Mouse (Mus musculus): ENCODE measurements around the gene Cacna1g.
A peak's percentile ranks its signal among the peaks of the same experiment; 100 is the strongest.
"Not testable (repeated sequence)": the region's sequence is repeated elsewhere in the genome, so short reads cannot be mapped to it uniquely, and the experiment has no call there.

The Cacna1g gene

DNA sequence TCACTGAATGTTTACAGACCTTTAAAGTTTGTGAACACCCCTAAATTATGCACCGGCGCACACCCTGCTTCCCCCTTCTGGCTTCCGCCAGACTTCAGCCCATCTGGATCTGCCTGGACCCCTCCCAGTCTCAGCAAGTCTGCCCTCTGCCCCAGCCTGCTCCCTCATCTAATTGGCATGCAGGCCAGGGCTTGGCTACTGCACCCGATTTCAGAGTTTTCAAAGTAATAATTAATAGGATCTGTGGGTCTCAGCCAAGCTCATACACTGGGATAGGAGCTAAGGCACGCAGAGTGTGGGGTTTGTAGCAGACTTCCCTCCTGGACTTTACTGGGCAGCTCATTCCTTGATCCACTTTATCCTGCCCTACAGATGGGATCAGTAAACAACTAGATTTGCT is 69.8 kb downstream of the Cacna1g start:
- DNase-seq (ENCODE audit: low spot score in 2 of 2): no peak

DNA sequence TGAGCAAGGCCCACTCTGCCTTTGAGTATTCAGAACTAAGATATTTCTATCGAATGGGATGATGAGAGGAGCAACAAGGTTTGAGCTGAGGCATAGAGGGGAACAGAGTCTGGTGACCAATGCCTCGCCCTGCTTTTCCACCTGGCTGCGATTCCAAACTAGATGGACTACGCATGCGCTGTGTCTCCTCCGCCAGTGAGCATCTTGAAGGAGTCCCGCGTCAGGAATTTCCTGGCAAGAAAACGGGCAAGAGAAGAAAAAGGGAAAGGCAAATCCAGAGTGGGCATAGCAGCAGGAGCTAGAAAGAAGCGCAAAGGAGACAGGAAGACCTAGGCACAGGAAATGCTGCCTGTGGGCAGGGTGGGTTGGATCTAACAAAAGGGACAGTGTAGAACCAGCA is 70.2 kb downstream of the Cacna1g start:
- DNase-seq (ENCODE audit: low spot score in 2 of 2): no peak

DNA sequence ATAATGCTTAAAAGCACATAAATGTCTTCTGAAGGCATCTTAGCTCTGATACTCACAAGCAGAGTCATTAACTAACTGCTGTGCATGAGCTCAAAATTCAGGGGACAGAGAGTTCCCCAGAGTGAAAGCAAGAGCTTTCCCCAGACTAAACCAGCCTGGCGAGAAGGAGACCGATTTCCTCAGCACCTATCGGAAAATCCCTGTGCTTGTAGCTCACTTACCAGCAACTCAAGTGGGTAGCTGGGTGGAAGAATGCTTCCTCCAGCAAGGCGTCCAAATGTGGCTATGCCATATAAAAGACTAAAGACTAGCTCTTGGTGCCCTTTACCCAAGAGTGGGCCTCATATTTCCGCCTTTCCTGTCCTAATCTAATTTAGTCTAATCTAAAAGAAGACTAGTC is 71.3 kb downstream of the Cacna1g start:
- DNase-seq (ENCODE audit: low spot score in 2 of 2): no peak

DNA sequence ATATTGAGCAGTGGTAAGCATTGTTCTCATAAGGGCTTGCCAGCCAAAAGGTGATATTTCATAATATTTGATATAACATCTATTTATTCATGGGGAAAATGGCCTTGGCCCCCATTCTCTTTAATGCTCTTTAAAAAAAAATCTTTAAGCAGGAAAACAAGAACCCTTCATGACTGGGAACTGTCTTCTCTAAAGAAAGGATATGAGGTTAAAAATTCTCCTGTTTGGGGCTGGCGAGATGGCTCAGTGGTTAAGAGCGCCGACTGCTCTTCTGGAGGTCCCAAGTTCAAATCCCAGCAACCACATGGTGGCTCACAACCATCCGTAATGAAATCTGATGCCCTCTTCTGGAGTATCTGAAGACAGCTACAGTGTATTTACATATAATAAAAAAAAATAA is 72.0 kb downstream of the Cacna1g start:
- DNase-seq (ENCODE audit: low spot score in 2 of 2): not testable (repeated sequence)

DNA sequence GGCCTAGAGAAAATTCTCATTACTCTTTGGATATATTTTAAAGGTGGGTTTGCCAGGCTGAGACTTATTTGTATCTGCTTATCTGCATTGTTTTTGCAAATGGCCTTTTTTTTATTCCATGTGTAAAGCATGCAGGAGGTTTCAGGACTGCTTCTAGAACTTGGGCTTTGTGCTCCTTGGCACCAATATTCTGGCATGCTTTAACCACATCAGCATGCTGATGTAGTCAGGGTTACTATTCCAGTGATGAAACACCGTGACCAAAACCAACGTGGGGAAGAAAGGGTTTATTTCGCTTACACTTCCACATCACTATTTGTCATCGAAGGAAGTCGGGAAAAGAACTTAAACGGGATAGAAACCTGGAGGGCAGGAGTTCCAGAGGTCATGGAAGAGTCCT is 73.0 kb downstream of the Cacna1g start:
- no peak for DNase-seq (ENCODE audit: low spot score in 2 of 2)

DNA sequence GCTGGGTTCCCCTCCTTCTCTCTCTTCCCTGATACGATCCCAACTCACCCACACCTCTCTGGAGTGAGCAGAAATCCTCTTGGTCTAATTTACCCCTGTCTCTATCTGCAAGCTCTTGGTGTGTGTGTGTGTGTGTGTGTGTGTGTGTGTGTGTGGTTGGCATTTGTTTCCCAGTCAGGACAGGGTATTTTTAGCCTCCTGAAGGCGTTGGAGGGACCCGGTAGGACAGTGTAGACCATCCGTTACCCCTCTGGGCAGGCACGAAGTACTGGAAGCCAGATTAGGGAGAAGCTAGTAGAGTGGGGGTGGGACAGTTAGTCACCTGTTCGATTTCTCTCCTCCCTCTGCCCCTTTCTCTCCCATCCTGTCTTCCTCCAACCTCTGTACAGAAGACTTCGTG is 79.9 kb downstream of the Cacna1g start:
- DNase-seq (ENCODE audit: low spot score in 2 of 2): no peak

DNA sequence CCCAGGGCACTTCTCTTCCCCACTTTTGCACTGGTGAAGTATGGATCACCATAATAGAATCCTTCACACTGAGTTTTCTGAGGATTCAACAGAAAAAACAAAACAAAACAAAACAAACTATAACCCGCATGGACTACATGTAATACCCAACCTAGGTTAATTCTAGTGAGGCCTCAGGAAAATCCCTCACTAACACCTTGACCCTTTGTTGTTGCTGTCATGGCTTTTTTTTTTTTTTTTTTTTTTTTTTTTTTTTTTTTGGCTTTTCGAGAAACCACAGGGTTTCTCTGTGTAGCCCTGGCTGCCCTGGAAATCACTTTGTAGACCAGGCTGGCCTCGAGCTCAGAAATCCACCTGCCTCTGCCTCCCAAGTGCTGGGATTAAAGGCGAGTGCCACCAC is 80.5 kb downstream of the Cacna1g start:
- DNase-seq (ENCODE audit: low spot score in 2 of 2): not testable (repeated sequence)

DNA sequence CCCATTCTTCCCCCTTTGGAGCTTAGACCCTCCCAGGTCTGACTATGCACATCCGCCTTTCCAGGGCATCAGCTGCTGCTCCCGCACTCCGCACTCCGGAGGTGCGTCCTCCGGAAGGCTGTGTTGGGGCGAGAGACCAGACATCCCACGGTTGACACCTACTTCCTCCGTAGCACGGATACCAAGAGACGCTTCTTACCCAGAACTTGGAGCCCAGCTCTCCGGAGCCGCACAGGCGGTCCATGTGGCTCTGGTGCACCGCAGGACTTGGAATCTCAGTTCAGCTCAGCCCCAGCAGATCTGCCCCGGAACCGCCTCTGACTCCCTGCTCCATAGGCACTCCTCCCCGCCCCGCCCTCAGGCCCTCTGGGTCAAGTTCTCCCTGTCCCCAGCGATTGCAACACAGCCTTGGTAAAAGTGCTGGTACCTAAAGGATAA is 81.3 kb downstream of the Cacna1g start, which contains the start of gene Abcc3:
TSS of gene Abcc3 (minus strand) at position 326 of the 438 bp plus-strand sequence.
- DNase-seq (ENCODE audit: low spot score in 2 of 2): no peak

DNA sequence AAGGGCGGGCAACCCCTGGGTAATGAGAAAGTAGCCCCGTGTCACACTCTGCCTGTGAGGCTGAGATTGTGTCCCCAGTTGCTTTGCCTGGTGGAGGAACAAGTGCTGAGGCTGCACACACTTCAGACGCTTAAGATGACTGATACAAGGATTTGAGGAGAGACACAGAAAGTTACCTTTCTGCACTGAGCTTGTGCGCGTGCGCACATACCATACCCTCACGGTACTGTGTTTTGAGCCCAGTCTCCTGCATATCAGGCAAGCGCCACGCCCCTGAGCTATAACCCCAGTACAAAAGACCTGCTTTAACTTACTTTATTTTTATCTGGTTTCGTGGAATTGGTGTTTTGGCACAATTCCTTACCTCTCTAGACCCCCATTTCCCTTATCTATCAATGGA is 82.3 kb downstream of the Cacna1g start:
- no peak for DNase-seq (ENCODE audit: low spot score in 2 of 2)

DNA sequence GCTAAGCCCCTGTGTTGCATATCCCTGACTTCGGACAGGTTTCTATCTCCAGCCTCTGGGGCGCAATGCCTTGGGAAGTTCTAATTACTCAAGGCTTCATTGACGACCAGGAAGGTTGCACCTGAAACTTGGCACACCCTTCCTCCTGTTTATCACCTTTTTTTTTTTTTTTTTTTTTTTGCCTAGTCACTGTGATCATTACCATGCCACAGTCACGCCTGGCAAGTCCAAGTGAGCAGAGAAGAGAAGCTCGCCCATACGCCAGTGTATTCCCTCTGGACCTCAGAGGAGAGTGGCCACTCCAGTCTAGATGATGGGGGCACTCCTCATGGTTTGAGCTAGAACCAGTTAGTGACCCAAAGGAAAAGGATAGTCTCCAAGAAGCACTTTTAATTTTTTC is 83.2 kb downstream of the Cacna1g start:
- DNase-seq (ENCODE audit: low spot score in 2 of 2): no peak

DNA sequence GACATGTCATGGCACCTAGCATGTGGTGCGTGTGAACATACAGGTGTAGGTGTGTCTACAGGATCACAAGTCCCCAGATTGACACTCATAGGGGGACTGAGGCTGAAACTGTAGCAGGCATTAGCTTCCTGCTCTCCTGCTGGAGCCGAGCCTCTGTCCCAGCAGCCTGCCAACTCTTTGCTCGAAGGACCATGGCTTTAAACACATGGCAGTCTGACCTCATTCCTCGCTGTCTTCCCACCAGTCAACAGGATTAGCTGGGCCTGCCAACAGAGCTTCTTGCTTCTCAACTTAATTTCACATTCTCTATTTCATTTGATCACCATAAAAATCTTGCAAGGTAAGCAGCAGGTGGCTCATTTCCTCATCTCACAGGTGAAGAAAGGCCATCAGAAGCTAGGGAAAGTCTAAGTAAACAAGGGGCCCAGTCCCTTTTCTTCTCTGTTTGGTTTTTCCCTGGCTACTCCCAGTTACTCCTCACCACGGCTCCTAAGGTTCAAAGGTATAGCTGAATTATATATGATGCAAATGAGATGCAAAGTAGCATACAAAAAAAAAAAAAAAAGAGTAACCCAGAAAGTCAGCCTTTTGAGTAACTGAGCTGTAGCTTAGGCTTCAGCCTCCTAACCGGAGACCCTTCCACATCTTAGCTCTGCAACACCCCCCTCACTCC is 84.1 kb downstream of the Cacna1g start:
- no peak for DNase-seq (ENCODE audit: low spot score in 2 of 2)

DNA sequence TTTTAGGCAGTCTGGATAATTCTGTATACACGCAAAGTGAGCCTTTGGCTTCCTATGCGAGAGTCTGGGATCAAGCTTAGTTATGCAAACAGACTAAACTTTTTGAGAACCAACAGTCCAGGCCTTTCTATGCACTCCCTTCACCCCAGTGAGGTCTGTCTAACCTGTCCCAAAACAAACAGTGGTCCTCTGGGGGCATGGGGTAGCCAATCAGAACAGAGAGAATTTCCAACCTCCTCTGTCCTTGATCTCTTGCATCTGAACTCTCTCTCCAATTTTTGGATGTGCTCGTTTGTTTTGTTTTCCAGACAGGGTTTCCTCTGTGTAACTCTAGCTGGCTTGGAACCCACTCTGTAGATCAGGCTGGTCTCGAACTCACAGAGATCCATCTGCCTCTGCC is 85.0 kb downstream of the Cacna1g start:
- no peak for DNase-seq (ENCODE audit: low spot score in 2 of 2)

DNA sequence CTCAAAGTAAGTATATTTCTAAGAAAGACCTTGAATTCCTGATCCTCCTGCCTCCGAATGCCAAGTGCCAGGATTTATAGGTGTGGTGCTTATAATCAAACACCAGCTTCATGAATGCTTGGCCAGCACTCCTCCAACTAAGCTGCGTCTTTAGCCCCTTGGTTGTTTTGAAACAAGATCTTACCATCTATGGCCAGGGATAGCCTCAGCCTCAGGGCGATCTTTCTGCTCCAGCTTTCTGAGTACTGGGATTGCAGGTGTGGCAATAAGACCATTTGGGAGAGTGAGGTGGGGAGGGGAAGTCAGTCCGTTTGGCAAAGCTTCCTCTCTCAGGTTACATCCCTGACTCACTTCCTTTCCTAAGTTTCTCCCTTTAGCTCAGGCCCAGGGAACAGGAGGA is 86.2 kb downstream of the Cacna1g start:
- no peak for DNase-seq (ENCODE audit: low spot score in 2 of 2)

DNA sequence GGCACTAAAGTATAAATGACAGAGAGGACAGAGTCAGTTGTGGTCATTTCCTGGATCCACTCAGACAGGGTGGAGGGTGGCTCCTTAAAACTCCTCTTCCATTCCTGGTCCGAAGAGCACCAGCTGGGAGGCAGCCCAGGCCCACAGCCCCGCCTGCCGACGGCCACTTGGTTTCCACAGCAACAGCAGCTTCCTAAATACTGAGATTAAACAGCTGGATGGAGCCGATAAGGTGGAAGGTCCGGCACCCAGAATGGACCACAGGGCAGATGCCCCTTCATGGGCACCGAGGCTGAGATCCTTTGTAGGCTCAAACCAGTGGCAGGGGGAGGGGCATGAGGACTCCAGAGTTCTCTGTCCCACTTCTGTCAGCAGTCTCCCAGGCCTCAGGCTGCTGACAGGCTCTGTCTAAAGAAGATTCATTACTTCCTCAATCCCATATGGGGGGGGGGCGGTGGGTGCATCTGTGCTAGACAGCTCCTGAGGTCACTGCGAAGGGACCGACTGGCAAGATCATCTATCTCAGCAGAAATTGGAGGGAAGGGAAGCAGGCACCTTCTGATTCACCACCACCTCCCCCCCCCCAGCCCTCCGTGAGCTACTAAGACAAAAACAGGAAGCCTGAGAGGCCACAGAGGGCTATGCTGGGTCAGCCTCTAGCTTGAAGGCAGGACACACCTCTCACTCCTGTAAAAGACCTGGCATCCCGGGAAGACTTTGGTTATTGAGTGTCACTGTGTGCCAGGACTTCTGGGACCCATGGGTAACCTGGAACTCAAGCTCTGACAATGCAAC is 87.8 kb downstream of the Cacna1g start:
- DNase-seq (ENCODE audit: low spot score in 2 of 2): peak in 1 of 2 experiments; percentile 15

DNA sequence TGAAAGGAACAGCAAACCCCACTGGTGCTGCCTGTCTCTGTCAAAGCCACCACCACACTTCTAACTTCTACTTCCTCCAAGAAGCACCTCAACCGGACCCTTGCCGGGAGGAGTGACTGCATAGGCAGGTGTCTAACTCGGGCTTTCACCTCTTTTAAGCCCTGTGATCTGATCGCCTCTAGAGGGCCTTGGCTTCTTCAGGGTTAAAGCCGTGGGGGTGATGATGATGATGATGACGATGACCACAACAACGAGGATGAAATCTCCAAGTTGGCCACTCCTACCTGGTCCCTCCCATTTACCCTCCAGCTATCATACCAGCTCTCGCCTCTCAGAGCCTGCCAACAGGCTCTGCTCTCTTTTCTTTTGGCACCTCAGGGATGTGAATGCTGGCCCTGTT is 94.3 kb downstream of the Cacna1g start:
- DNase-seq (ENCODE audit: low spot score in 2 of 2): no peak

DNA sequence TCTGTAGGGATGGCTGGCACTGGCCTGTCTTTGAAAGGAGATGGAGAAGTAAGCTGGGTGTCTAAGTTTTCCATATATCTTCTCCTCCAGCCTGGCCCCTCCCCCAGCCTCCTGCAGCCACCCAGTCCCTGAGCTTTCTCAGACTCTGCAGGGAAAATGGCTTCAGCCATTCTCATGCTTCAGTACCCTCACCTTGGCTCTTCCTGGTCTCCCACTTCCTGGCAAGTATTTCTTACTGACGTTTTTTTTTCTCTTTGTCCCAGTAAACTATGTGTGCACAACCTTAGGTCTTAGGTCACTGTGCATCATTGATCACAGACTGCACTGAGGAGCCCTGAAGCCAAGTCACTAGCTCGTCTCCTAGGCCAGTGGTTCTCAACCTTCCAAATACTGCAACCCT is 94.9 kb downstream of the Cacna1g start:
- DNase-seq (ENCODE audit: low spot score in 2 of 2): no peak

DNA sequence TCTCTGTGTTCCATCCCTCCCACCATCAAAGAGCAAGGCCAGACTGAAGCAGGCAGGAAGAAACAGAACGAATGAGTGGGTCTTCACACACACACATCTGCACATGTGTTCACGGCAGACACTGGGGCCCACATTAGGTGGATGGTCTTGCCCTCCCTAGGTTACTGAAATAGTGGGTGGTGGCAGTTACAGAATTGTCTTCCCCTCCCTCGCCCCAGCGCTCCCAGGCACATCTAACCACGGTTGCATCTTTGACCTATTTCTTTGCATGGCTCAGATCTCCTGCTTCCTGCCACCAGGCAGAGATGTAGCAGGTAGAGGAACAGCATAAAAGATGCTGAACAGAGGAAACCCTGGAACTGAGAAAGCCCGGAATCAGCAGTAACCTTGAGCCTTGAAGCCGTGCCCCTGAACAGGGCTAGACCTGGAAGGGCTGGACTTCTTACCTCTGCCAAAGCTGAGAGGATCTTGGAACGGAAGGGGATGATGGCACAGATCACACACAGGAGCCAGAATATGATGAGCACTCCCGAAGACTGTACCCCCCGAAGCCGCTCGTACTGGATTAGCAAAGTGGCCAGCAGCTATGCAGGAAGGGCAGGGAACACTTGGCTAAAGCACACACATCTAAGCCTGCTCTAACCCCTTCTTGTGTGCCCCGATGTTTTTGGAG is 99.6 kb downstream of the Cacna1g start:
- no peak for DNase-seq (ENCODE audit: low spot score in 2 of 2)

DNA sequence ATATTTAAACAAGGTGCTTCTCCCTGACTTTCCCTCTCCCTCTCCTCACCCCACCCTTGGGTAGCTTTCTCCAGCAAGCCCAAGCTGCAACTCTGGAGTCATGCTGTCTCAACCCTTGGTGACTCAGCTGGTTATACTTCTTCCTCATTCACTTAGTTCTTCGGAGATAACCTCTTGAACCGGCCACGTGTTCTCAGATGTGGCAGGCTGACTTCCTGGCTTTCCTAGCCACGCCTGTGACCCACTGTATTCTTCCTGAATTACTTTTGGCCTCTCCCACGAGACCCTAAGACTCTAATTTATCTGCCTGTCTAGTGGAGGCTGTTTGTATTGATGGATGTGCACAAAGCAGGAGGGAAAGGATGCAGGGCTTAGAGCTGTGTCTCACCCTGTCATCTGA is 103.2 kb downstream of the Cacna1g start:
- DNase-seq (ENCODE audit: low spot score in 2 of 2): no peak

DNA sequence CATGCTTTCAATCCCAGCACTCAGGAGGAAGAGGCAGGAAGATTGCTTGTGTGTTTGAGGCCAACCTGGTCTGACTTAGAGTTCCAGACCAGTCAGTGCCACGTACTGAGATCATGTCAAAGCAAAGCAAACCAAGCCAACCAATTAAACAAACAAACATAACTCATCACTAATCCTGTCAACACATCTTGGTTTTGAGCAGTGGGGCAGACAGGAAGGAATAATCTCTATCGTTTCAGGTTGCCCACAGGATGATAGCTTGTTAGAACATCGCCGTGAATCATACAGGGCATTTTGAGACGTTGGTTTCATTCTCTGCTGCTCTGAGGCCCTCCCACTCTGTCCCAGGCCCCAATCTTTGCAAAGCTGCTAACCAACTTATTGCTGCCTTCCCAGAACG is 104.0 kb downstream of the Cacna1g start:
- DNase-seq (ENCODE audit: low spot score in 2 of 2): no peak

DNA sequence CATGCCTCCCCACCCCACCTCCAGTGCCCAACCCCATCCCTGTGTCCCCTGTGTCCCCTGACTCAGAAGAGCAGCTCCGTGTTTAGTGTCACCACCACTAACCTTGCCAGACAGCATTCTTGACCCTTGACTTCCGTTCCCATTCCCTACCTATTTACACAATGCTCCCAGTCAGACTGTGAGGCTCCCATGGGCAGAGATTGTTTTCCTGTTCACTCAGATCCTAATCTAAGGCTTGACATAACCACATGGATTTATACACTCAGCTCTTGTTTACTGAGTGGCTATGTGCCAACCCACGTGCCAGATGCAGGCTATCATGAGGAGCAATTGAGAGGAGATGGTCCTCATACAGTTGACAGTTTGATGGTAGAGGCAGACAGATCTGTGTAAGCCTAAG is 108.7 kb downstream of the Cacna1g start:
- no peak for DNase-seq (ENCODE audit: low spot score in 2 of 2)

DNA sequence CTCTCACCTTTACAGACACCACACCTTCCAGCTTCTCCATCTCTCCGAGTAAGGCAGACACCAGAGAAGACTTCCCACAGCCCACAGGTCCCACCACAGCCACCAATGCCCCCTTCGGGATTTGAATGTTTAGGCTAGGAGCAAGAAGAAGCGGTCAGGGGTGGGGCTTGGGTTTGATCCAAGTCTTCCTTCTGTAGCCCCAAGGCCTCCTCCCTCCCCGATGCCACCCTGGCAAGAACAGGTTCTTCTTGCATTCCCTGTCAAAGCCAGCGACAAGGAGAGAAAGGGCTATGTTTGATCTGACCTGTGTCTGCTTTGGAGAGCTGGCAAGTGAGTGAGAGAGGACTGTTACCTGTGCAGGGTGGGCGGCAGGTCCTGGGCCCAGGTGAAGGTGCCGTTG is 110.3 kb downstream of the Cacna1g start:
- DNase-seq (ENCODE audit: low spot score in 2 of 2): no peak

DNA sequence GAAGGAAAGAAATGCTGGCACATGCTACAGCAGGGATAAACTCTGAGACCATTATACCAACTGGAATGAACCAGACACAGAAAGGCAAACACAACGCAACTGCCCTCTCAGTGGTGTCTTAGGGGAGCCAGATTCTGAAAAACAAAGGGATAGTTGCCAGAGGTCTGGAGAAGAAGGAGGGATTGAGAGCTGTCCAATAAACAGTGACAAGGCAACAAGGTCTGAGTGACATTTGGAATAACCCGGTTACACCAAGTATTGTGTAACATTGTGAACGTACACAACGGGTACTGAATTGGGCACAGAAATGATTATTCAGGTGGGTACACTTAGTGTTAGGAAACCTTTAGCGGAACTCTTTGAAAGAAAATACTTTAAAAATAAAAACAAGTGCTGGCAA is 111.9 kb downstream of the Cacna1g start:
- DNase-seq (ENCODE audit: low spot score in 2 of 2): no peak
